Mouse (Mus musculus) heart, embryonic 12.5 days (tissue): Measurements from ENCODE around the gene Ube3a. TPM values are rescaled to one million over a fixed set of nuclear protein-coding genes. Genes with fewer than 3 reads are reported as not detected.

Source experiments
- ATAC-seq: fragments of 200-750 bp; cut with Nextera tagmentation; 2 replicates; pipeline ENCODE4 v1.8.0; 2017; ENCODE audit warnings: moderate TSS enrichment, moderate library complexity; ENCODE audit not compliant: insufficient number of reproducible peaks, low FRiP score
- H3K27ac ChIP-seq: fragments of 300-500 bp; sonication (generic); 2 replicates; pipeline ENCODE4 v1.5.1; 2016; ENCODE audit warnings: mild to moderate bottlenecking, moderate library complexity; ENCODE audit not compliant: poor library complexity, severe bottlenecking
- H3K27me3 ChIP-seq: fragments of 300-500 bp; sonication (generic); replicated peaks from 2 replicates; pipeline ENCODE4 v1.6.1; 2016; ENCODE audit warnings: mild to moderate bottlenecking, moderate library complexity
- H3K36me3 ChIP-seq: fragments of 300-500 bp; sonication (generic); 2 replicates; pipeline ENCODE4 v1.6.1; 2016; ENCODE audit warnings: mild to moderate bottlenecking, moderate library complexity
- H3K4me1 ChIP-seq: fragments of 300-500 bp; sonication (generic); replicated peaks from 2 replicates; pipeline ENCODE4 v1.6.1; 2016; ENCODE audit warnings: mild to moderate bottlenecking
- H3K4me2 ChIP-seq: fragments of 300-500 bp; sonication (generic); 2 replicates; pipeline ENCODE4 v1.6.1; 2016; ENCODE audit warnings: mild to moderate bottlenecking, moderate library complexity
- H3K4me3 ChIP-seq: fragments of 300-500 bp; sonication (generic); 2 replicates; pipeline ENCODE4 v1.5.1; 2016; ENCODE audit warnings: mild to moderate bottlenecking
- H3K9ac ChIP-seq: fragments of 300-500 bp; sonication (generic); 2 replicates; pipeline ENCODE4 v1.6.1; 2016; ENCODE audit warnings: mild to moderate bottlenecking, moderate library complexity
- H3K9me3 ChIP-seq: fragments of 300-500 bp; sonication (generic); replicated peaks from 2 replicates; pipeline ENCODE4 v1.6.1; 2016; ENCODE audit warnings: mild to moderate bottlenecking, moderate library complexity
- WGBS: fragments of 180-500 bp; shearing (Covaris S2); methylation state at CpG from one replicate; pipeline ENCODE4 v1.1.7; 2016; 5-methylcytosine and 5-hydroxymethylcytosine counted together
- polyA plus RNA-seq: library from polyadenylated mRNA; unstranded; fragments of >200 nt; fragmentation: Nextera tagmentation; extraction: Ambion mirVana; gene quantifications from 2 replicates; pipeline ENCODE4 v1.2.1, GENCODE M21; 2016

Ube3a gene
- polyA plus RNA-seq, 1 experiment from 2014 or later, result 144 TPM

DNA sequence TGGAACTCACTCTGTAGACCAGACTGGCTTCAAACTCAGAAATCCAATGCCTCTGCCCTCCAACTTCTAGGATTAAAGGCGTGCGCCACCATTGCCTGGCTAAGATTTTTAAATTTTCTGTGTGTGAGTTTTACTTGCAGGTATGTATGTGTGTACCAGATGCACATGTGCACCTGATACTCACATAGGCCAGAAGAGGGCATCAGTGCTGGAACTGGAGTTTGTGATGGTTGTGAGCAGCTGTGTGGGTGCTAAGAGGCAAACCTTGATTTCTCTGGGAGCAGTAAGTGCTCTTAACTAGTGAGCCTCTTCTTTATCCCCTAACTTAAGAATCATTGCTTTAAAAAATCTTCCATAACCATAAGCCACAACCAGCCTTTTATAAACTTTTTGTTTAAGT, 17.0 kb downstream of the Ube3a start:
- Histone ChIP-seq H3K4me1 (no peaks in the 10 kb centered on the region), H3K27ac (no peak overlapping the region), H3K9ac (no peak overlapping the region), H3K4me3 (no peak overlapping the region), H3K4me2 (no peak overlapping the region), H3K27me3 (no peaks in the 10 kb centered on the region), H3K36me3 (peaks cover 9% of the 10 kb centered on the region), H3K9me3 (no peaks in the 10 kb centered on the region)
- no peak for ATAC-seq
- WGBS, result 94% methylated on average over 2 of the region's 2 CpGs

DNA sequence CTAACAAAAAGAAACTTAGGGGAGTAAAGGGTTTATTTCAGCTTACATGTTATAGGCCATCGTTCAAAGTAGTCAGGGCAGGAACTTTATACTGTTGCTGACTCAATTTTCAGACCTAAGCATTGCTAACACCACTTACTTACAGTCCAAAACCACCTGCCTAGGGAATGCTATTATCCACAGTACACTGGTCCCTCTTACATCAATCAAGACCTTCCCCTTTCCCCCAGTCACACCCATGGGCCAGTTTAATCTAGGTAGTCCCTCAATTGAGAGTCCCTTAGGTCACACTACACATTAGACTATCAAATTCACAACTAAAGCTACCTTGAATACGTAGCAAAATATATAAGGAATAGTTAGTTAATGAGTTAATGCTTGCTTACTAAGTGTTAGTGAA, 24.8 kb downstream of the Ube3a start:
- Histone ChIP-seq H3K4me1 (peaks cover 5% of the 10 kb centered on the region; the same call in 1 of the 2 replicates), H3K9me3 (0 out of 2 replicates have a peak, but pooled peaks cover 6% of the 10 kb centered on the region), H3K4me3 (no peak overlapping the region), H3K4me2 (no peak overlapping the region), H3K36me3 (peaks cover 24% of the 10 kb centered on the region), H3K27ac (no peak overlapping the region), H3K9ac (no peak overlapping the region), H3K27me3 (no peaks in the 10 kb centered on the region)
- ATAC-seq, result no peak
- 97% methylated on average over 2 of the region's 2 CpGs for WGBS

GRCm38 (mm10) chr7:59265538-59265937, 37.0 kb downstream of the Ube3a start:
- Histone ChIP-seq H3K4me1 (no peaks in the 10 kb centered on the region), H3K9me3 (no peaks in the 10 kb centered on the region), H3K27me3 (no peaks in the 10 kb centered on the region), H3K4me3 (no peak overlapping the region), H3K36me3 (no peaks in the 10 kb centered on the region), H3K27ac (no peak overlapping the region), H3K4me2 (no peak overlapping the region), H3K9ac (no peak overlapping the region)
- WGBS, result 74% methylated on average over 1 of the region's 1 CpGs
- no peak for ATAC-seq

DNA sequence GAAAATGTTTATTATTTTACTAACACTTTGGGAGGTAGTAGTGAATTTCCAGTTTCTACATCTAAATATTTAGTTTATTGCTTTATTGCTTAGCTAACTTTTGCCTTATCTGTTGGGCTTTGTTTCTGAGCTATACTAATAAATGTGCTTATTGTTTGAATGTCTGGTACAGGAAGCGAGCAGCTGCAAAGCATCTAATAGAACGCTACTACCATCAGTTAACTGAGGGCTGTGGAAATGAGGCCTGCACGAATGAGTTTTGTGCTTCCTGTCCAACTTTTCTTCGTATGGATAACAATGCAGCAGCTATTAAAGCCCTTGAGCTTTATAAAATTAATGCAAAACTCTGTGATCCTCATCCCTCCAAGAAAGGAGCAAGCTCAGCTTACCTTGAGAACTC, 43.2 kb downstream of the Ube3a start:
- Histone ChIP-seq H3K27me3 (no peaks in the 10 kb centered on the region), H3K9ac (no peak overlapping the region), H3K27ac (no peak overlapping the region), H3K4me3 (no peak overlapping the region), H3K4me1 (no peaks in the 10 kb centered on the region), H3K4me2 (no peak overlapping the region), H3K36me3 (peaks cover 9% of the 10 kb centered on the region; the same call in 1 of the 2 replicates), H3K9me3 (no peaks in the 10 kb centered on the region)
- WGBS, result 56% methylated on average over 4 of the region's 4 CpGs
- ATAC-seq, result no peak

DNA sequence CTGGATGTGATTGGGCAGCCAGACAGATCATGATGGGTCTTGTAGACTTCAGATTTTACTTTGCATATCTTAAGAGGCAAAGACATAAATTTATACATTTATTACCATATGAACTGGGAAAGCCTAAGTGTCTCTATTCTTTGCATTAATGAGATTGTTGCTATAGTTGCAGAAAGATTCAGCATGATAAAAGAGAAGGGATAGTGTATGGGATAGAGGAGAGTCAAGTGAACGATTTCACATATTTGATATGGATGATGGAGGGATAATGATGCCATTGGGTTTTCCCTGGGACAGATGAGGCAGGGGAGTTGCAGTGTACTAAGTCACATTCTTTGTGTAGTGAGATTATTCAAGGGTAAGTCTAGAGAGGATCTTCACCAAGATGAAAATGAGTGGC, 84.0 kb downstream of the Ube3a start:
- 96% methylated on average over 1 of the region's 1 CpGs for WGBS
- Histone ChIP-seq H3K4me1 (no peaks in the 10 kb centered on the region), H3K4me3 (no peak overlapping the region), H3K9me3 (no peaks in the 10 kb centered on the region), H3K27ac (no peak overlapping the region), H3K27me3 (no peaks in the 10 kb centered on the region), H3K9ac (no peak overlapping the region), H3K36me3 (peaks cover 7% of the 10 kb centered on the region), H3K4me2 (no peak overlapping the region)
- no peak for ATAC-seq

- H3K4me2 ChIP-seq, result no peak overlapping the region
- 83% methylated on average over 1 of the region's 1 CpGs for WGBS
- H3K9me3 ChIP-seq, result no peaks in the 10 kb centered on the region
- no peak for ATAC-seq
- no peaks in the 10 kb centered on the region for H3K36me3 ChIP-seq
- no peaks in the 10 kb centered on the region for H3K4me1 ChIP-seq
- H3K27ac ChIP-seq, result no peak overlapping the region
- no peaks in the 10 kb centered on the region for H3K27me3 ChIP-seq
- no peak overlapping the region for H3K9ac ChIP-seq
- H3K4me3 ChIP-seq, result no peak overlapping the region
Measured at GRCm38 (mm10) chr7:59322759-59323158, 94.2 kb downstream of the Ube3a start.
